Mouse (Mus musculus): ENCODE measurements around the gene Ly6c2.

- TF ChIP-seq CTCF (IDR thresholded peaks at IDR 0.05): no peak
- no peak for TF ChIP-seq EP300 (IDR thresholded peaks at IDR 0.05)
These were observed 45.9 kb upstream of the Ly6c2 start for GRCm38 (mm10) chr15:75157646-75158045.
